Mouse (Mus musculus) T-cell, adult 2 months (primary cell): ENCODE data around the gene Hivep2.

Experiments
- DNase-seq: peaks from one replicate; pipeline ENCODE4 v3.0.0; 2022; ENCODE audit warnings: low spot score

Hivep2 gene

DNA sequence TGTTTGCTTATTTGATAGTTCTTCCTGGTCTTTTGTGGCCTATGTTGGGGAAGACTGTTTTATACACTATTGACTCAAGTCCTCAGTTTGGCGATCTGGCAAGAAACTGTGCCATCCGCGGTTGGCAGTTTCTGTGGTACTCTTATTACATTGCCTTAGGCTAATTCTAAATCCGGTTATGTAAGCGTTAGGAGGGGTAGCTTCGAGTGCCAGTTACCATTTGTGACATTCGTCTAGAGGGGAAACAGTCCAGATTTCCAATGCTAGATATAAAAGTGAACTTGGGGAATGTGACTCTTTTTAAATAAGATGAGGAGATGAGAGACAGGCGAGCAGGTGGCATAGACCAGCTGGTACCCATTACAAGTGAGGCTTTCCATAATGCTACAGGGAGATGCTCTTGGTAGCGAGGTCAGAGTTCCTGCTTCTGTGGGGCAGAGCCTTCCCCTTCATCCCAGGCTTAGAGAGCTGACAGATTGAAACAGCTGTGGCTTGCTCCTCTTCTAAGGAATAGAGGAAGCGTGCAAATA lies 83.1 kb downstream of the Hivep2 start:
- DNase-seq = no peak

DNA sequence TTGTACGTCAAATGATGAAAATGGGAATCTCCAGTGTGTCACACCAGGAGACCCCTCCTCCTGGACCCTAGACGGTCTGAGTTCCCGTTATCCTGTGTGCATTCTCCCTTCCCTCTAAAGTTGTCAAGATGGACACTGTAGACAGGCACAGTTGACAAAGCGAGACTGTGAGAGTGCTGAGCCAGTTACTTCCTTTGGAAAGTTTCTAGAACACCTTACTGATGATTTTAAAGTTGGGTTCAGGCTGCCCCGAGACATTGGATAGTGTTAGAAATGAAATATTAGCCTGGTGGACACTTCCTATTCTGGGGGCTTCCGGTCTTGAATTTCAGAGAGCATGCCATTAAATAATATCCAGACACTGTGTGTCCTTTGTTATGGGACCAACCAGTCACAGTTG lies 83.8 kb downstream of the Hivep2 start:
- no peak for DNase-seq

DNA sequence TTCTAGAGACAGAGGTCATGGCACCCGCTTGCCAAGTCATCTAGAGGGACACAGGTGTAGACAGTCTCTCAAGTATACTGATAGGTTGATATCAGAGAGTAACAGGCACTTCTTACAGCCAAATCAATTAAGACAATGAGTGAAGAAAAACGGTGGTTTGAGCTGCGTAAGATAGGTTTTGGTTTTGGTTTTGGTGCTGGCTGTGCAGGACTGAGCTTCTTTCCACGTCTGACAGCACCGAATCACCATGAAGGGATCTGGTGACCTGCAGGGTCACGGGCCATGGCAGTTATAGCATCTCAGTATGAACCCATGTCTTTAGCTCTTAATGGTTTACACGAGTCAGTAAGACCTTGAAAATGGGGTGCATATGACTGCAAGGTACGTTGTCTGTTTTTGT lies 84.7 kb downstream of the Hivep2 start:
- no peak for DNase-seq

DNA sequence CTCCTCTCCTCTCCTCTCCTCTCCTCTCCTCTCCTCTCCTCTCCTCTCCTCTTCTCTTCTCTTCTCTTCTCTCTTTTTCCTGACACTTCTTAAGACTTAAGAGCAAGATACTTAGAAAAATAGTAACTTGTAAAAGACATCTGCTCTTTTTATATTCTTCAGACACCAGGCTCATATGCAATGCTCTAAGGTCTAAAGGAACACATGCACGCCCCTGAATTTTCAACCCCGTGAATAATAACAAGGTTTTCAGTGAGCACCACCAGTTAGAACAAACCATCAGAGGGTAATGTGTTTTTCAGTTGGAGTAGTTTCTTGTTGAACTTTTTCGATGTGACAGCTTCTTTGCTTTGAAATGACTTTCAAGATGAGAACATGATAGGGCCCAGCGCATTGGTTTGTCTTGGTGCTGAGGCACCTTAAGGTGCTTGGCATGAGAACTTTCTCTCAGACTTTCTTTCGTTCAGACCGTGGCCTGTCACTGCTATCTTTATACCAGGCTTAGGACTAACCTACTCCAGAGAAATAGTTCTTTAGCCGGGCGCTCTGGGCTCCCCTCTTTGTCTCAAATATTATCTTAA lies 86.3 kb downstream of the Hivep2 start:
- DNase-seq = no peak

DNA sequence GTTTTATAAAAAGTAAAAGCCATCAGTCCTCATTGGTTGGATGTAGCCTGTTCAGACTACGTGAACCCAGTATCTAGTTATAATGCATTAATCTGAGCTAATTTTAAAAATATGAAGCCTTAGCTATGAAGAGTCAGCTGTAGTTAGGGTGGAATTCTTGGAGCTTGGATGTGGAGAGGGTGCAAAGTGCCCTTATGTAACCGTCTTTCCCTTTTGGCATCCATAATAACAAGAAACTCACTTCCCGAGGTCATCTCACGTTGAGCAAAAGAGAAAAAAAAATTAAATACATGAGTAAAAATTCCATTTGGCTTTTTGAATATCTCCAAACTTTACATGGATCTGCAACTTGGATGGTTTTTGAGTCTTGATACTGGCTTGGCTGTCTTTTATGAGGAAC lies 89.0 kb downstream of the Hivep2 start:
- DNase-seq = no peak

DNA sequence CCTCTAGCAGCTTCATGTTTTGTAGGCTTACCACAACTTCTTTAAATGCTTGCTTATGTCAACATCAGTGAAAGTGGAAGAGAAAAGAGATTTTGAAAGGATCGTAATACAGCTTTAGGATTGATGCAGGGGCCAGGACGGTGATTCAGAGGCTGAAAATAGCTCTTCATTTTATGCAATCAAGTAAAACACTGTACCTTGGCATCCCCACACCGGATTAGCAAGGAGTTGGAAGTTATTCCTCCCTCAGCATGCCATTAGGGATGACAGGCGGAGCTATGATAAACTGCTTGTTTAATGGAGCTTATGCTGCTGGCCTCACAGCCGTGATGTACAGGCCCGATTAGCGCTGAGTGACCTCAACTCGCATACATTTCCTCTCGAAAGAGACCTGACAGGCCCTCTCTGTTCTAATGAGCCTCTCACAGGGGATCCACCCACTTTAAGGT lies 89.7 kb downstream of the Hivep2 start:
- no peak for DNase-seq

DNA sequence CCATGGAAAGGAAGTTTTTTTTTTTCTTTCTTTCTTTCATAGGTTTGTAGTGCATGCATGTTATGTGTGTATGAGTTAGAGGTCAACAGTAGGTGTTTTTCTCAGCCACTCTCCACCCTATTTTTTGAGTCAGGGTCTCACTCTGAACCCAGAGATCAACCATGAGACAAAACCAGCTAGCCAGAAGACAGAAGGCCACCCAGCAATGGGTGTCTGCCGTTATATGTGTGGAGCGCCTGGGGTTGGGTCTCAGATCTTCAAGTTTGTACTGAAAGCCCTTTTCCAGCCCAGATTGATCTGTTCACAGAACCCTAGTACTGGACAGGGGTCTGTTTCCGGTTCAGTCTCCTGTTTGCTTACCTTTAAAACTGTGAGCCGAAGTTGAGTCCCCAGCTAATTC lies 90.2 kb downstream of the Hivep2 start:
- no peak for DNase-seq

DNA sequence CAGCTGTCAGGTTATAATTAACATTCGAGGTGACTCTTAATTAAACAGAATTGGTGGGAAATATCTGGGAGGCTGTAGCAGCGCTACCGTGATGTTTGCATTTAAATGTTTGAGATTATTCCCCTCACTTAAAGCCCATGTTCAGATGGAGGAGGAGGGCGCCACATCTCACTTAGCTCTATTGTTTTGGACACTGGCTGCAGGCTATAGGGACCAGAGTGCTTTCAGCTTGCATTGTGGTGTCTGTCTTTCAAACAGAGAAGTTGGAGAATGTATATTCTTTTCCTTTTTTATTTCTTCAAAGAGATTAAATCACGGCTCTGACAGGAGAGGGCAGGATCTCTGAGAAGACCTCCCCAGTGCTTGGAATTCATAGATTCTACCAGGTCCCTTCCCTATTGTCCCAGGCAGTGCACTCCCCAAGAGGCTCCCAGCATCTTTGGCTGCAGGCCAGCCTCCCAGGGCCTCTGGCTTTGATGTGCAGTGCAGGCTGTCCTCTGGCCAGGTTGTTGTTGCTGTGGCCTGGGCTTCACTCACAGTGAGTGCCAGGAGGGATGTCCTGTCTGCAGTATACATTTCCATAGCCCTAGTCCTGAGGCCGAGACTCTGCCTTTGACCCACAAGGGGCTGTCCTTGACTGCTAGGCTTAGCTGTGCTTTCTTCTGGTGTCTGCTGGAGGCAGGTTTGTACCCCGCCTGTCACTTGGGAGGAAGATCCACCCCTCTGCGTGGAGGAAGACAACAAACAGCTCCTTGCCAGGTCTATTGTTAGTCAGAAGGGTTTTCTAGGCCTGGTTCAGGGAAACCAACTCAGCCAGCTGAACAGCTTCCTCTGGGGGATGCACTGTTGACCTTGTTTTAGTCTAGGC lies 90.9 kb downstream of the Hivep2 start:
- DNase-seq = peak; percentile 56

DNA sequence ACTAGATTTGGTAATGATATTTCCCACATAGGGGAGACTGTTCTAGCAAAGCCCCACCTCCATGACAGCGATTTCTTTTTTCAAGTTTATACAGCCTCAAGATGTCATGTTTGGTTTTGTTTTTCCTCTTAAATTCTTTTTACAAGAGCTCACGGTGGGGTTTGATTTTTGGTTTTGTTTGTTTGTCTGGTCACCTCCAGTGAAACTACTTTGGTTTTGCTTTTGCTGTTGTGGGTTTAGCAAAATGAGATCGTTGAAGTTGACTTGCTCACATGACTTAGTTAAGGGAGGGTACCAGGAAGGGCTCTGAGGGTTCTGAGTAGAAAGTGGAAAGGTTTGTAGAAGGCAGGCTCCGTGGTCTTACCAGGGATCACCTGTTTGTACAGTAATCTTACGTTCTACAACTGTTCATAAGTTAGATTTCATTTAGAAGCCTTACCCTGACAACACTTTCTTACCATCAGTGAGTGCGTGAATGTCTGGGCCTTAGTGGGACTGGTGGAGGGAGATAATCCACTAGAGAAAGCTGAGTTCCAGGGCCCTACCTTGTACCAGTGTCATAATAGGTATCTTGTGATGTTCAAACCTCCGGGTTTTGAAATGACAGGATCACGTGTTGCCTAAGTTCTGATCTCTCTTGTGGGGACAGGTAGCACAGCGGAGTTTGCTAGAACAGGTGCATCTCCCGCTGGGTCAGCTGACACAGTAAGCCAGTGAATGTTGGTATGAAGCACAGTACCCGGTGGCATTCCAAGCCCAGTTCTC lies 92.1 kb downstream of the Hivep2 start:
- peak; percentile 67 for DNase-seq

DNA sequence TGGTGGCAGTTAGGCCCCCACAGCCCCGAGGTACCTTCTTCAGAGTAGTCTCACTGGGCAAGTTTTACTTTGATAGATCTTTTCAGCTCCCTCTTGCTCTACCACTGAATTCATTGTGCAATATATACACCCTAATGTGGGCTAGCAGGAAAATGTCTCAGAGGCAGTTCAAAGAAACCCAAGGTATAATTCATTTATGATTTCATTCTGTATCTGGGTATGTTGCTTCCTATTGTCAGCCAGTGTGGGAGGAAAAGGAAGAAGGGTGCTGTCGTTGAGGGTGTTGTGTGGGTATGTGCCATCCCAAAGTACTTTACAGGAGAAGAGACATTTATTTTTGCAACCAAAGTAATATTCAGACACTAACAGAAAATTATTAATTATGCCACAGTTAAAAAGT lies 92.9 kb downstream of the Hivep2 start:
- no peak for DNase-seq

DNA sequence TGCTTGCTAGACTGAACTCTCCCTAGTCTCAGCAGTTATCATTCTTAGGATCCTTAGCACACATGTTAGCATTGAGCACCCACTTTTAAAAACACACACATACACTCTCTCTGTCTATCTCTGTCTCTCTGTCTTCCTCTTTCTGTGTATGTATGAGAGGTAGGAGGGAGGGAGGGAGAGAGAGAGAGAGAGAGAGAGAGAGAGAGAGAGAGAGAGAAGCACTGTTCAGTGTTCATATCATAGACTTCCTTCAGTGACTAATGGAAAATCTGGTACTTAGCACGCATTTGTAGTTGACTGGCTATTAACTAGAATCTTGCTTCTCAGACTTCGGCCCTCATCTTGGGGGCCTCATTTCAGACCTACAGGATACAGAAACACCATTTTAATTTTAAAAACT lies 93.7 kb downstream of the Hivep2 start:
- no peak for DNase-seq

DNA sequence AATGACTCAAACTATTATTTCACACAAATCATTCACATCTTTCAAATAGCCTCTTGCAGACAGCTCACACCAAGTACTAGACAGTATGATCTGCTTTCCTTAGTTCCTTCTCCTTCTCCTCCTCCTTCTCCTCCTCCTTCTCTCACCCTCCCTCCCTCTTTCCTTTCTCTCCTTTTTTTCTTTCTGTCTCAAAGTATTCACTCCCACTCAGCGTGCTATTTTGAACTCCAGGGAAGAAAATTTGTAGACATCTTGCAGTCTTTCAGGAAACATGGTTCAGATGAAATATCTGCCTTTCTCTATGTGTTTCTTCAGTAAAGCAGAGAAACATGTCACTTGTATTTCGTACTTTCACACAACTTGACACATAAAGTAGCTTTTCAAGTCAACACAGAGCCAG lies 94.4 kb downstream of the Hivep2 start:
- no peak for DNase-seq

DNA sequence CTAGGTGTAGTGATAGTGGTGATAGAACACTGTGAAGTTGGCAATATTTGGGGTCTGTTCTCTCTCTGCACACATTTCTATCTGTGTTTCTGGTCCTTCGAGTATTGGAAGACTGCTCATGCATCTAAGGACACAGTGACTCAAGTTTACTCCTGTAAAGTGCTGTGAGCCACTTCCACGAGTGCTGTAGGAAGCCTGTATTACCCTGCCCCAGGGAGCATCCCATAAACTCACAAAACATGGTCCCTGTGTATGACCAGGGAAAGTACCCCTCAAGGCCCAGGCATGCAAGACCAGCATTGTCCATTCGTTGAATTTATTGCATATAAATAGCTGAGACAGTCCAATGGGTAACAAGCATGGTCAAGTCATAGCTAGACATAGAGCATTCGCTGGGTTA lies 97.4 kb downstream of the Hivep2 start:
- DNase-seq = no peak

DNA sequence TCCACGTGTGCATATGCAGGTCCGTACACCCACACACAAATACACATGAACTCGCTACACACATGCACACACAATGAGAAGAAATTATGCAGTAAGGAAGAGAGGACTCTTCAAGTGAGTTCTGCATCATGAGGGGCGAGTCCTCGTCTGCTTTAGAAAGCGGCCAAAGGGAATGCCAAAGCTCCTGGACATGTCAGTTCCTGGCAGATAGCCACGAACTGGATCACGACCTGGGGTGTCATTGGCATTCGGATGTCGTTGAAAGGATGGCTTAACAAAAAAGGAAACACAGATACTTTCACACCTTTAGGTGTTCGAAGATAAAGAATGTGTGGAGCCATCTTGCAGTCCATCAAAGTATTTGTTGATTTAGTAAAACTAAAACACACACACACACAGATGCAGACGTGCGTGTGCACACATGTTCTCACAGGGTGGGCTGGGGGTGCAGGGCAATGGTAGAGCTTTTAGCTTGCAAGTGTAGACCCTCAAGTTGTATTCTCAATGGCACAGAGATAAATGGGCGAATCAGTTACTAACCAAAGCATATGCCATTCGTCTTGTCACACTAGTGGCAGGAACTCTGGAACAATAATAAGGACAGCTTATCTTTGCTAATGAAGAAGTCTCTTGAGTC lies 99.0 kb downstream of the Hivep2 start:
- DNase-seq = no peak

DNA sequence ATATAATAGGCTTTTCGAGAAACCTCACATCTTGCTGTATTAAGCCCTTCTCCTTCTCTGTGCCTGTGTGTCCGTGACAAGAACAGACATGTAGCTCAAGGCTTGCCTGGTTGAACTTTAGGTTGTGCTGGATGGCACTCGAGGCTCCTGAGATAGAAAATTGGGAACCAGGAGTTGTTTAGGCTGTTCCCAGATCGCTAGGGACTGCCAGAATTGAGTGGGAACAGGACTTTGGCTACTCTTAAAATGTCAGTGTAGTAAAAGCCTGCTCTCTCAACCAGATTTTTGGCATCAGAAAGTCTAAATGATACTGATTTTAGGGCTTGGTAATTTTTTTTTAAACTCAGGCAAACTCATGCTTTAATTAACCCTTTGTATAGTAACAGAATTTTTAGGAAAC lies 101.9 kb downstream of the Hivep2 start:
- DNase-seq = no peak

DNA sequence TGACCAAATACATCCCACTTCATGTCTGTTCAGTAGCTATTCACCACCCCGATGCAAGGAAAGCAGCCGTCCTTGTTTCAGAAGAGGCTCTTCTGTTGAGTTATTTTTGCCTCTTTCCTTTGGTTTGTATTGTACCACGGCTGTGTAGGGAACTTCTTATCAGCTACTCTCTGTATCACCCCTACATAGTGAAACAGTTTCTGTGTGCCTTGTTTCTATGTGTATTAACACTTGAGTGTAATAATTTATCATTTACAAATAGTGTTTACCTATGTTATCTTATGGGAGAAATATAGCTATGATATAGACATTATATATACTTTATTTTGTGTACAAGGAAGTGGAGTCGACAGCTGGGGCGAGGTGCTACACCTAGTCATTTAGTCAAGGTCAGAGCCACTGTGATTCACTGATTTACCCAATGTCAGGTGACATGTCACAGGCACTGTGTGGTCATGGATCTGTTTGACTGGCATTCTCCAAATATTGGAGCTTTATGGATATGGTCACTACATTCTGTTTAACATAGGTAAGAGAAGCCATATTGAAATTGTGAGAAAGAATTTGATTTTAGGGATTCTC lies 104.7 kb downstream of the Hivep2 start:
- no peak for DNase-seq

DNA sequence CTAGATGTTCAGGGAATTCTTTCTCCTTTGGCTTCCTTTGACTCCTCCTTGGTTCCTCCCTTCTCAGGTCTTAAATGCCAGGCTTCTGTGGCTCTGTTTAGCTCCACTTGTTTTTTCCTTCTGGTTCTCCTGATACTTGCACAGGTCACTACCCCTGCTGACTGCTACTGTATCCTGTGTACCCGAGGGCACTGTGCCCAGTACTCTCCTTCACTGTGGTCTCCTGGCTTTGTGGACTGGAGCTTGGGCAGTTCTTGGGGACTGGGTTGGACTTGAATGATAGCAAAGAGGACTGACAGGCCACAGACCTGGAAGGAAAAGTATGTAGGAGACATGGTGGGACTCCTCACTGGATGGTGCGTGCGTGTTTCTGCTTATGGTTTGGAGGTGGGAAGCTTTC lies 106.6 kb downstream of the Hivep2 start:
- no peak for DNase-seq

DNA sequence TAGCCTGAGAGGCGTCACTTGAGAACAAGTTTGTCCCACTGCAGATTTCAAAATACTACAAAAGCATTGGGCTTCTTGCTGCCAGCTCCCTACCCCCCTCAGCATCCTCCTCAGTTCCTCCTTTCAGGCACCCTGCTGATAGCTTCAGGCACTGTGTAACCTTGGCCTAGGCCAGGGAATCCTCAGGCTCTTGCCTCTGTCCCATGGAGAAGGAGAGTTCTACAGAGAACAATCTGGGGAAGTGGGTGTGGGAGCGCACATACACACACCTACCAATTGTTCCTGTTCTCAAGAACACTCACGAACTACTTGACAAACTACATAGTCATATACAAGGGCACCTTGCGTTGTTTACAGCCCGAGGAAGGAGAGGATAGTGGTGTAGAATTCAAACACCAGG lies 109.9 kb downstream of the Hivep2 start:
- DNase-seq = no peak

DNA sequence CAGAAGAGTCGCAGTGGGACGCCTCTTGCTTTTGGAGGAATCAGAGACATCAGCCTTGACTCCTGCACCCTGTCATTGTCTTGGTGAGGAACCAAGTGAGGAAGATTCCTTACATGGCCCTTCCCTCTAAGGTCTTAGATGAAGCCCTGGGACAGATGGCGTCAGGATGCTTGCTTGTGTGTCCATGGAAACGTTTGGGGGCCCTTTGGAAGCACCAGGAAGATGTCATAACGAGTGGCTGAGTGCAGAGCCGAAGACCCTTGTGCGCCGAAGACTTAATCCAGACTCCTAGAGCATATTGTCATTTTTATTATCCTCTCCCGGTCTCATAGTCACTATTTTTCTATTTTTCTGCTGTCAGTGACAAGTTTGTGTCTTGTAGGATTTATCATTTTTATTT lies 111.0 kb downstream of the Hivep2 start:
- no peak for DNase-seq

DNA sequence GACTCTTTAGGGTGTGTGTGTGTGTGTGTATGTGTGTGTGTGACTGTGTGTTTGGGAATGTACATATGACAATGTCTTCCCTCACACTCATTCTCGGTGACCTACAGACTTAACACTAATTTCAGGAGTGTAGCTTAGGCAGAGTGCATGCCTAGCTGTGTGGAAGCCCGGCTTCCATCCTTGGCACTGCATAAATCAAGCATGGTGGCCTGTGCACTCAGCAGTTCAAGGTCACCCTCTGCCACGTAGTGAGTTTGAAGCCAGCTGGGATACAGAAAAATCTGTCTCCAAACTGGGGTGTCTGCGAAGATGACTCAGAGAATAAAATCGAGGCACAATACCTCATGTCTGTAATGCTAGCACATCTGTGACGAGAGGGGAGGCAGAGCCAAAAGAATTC lies 115.0 kb downstream of the Hivep2 start:
- no peak for DNase-seq

DNA sequence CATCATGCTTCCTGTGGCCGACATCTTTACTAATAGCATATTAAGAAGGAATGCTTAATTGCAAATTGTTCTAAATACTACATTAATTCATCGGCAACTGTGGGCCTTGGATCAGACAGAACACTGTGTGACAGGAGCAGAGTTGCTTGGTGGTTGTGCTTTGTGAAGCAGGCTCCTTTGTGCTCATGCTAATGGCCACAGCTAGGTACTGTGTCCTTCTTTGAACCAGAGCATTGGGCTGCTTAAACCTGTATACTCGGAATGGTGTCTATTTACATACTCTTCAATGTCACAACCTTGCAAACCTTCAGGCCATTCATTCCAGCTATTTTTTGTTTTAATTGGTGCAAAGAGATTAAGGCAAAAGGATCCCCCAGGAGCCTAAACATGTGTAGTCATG lies 115.9 kb downstream of the Hivep2 start:
- DNase-seq = no peak

DNA sequence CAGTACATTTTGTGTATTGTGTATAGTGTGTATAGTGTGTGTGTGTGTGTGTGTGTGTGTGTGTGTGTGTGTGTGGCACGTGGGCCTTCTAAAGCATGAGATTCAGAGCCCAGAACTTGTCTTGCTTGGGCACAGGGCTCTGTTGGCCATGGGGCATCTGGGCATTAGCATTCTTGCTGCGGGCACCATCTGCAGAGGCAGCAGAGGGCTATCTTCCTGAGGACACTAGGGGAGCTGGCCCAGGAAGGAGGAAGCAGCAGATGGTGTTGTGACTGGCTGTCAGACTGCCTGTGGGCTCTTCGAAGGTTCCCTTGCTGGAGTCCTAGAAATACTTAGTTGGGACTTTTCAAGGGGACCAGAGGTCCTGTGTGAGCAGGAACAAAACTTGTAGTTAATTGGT lies 116.4 kb downstream of the Hivep2 start:
- DNase-seq = no peak
